Mouse (Mus musculus): ENCODE results near the gene Amph. TPM values are rescaled to one million over a fixed set of nuclear protein-coding genes. Genes with fewer than 3 reads are reported as not detected.
"Not testable (repeated sequence)": the region's sequence is repeated elsewhere in the genome, so short reads cannot be mapped to it uniquely, and the experiment has no call there.

Amph gene
- total RNA-seq, 2 experiments from 2014 or later = not detected

GRCm38 (mm10) chr13:19022310-19022709 lies 74.3 kb downstream of the Amph start:
- ATAC-seq (replicated peaks; ENCODE audit: poor library complexity, severe bottlenecking) = no peak

- no peak for ATAC-seq (replicated peaks; ENCODE audit: poor library complexity, severe bottlenecking)
Measured at GRCm38 (mm10) chr13:19025091-19025688, 77.2 kb downstream of the Amph start.

GRCm38 (mm10) chr13:19025906-19026305 lies 77.9 kb downstream of the Amph start:
- ATAC-seq (replicated peaks; ENCODE audit: poor library complexity, severe bottlenecking) = no peak

GRCm38 (mm10) chr13:19026923-19027322 lies 78.9 kb downstream of the Amph start:
- ATAC-seq (replicated peaks; ENCODE audit: poor library complexity, severe bottlenecking) = no peak

GRCm38 (mm10) chr13:19027766-19028350 lies 79.9 kb downstream of the Amph start:
- ATAC-seq (replicated peaks; ENCODE audit: poor library complexity, severe bottlenecking) = no peak

- ATAC-seq (replicated peaks; ENCODE audit: poor library complexity, severe bottlenecking) = no peak
Measured at GRCm38 (mm10) chr13:19031916-19032688, 84.1 kb downstream of the Amph start.

GRCm38 (mm10) chr13:19052090-19052489 lies 104.1 kb downstream of the Amph start:
- no peak for ATAC-seq (replicated peaks; ENCODE audit: poor library complexity, severe bottlenecking)

- no peak for ATAC-seq (replicated peaks; ENCODE audit: poor library complexity, severe bottlenecking)
Measured at GRCm38 (mm10) chr13:19054504-19054903, 106.5 kb downstream of the Amph start.

- no peak for ATAC-seq (replicated peaks; ENCODE audit: poor library complexity, severe bottlenecking)
Measured at GRCm38 (mm10) chr13:19072261-19072660, 124.3 kb downstream of the Amph start.

GRCm38 (mm10) chr13:19077427-19077826 lies 129.4 kb downstream of the Amph start:
- ATAC-seq (replicated peaks; ENCODE audit: poor library complexity, severe bottlenecking) = no peak

GRCm38 (mm10) chr13:19081932-19082331 lies 133.9 kb downstream of the Amph start:
- no peak for ATAC-seq (replicated peaks; ENCODE audit: poor library complexity, severe bottlenecking)

GRCm38 (mm10) chr13:19094571-19094970 lies 146.6 kb downstream of the Amph start:
- no peak for ATAC-seq (replicated peaks; ENCODE audit: poor library complexity, severe bottlenecking)

GRCm38 (mm10) chr13:19097117-19097516 lies 149.1 kb downstream of the Amph start:
- ATAC-seq (replicated peaks; ENCODE audit: poor library complexity, severe bottlenecking) = no peak

GRCm38 (mm10) chr13:19101889-19102402 lies 153.9 kb downstream of the Amph start:
- ATAC-seq (replicated peaks; ENCODE audit: poor library complexity, severe bottlenecking) = no peak

GRCm38 (mm10) chr13:19106418-19106817 lies 158.4 kb downstream of the Amph start:
- no peak for ATAC-seq (replicated peaks; ENCODE audit: poor library complexity, severe bottlenecking)

- no peak for ATAC-seq (replicated peaks; ENCODE audit: poor library complexity, severe bottlenecking)
Measured at GRCm38 (mm10) chr13:19109331-19109730, 161.3 kb downstream of the Amph start.

- no peak for ATAC-seq (replicated peaks; ENCODE audit: poor library complexity, severe bottlenecking)
Measured at GRCm38 (mm10) chr13:19113034-19113922, 165.3 kb downstream of the Amph start.

GRCm38 (mm10) chr13:19114761-19115160 lies 166.8 kb downstream of the Amph start:
- not testable (repeated sequence) for ATAC-seq (replicated peaks; ENCODE audit: poor library complexity, severe bottlenecking)

GRCm38 (mm10) chr13:19126912-19127552 lies 179.0 kb downstream of the Amph start:
- ATAC-seq (replicated peaks; ENCODE audit: poor library complexity, severe bottlenecking) = no peak

GRCm38 (mm10) chr13:19133833-19134232 lies 185.8 kb downstream of the Amph start:
- peak; percentile 46; the same call in 1 of the 2 replicates for ATAC-seq (replicated peaks; ENCODE audit: poor library complexity, severe bottlenecking)
